Mouse (Mus musculus): ENCODE results near the gene C130074G19Rik.

The C130074G19Rik gene

DNA sequence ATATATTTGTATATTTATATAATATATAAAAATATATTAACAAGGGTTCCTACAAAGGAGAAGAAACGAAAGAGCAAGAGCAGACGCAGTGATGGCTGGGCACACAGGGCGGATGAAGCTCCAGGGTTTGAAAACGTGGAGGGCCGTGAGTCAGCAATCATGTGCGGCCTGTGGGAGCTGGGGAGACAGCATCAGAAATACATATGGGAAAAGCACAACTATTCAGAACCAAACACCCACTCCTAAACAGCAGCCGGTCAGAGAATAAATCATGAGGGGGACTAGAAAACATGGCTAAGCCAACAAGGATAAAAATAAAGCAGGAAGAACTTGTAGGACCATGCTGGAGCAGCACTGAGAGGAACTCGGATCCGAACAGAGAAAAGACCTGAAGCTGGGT lies 25.8 kb downstream of the C130074G19Rik start:
- POLR2A ChIA-PET = no interaction called here
- CTCF ChIA-PET = interaction anchor here in 1 of 4 experiments (1.6 kb wide), 1 partner anchor 33 kb away, joined by 9 read pairs; no protein-coding TSS in a partner anchor

DNA sequence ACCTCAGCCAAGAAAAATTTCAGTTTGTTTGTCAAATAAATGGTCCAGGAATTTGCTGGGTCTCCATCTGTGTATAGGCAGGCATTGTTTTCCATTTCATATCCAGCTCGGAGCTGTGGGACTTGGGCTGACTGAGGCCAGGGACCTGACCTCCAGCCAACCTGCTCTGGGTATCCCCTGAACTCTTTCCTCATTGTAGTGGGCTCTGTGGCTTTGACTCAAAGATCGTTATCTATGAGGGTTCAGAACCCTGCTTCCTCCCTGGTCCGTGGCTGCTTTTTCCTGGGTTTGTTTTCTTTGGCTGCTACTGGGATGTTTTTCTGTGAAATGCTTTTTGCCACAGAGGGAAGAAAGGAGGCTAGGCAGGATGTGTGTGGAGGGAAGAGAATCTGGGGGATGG lies 29.1 kb downstream of the C130074G19Rik start:
- POLR2A ChIA-PET = interaction anchor here in 3 of 4 experiments (0.6 to 5.5 kb wide), 16 partner anchors 9 to 1273 kb away, joined by 3 to 87 read pairs (median 6); partner anchors contain the start of genes C130074G19Rik (in 3 of the 3) and Rab3gap2 (in 1 of the 3)
- CTCF ChIA-PET = interaction anchor here (0.5 to 5.2 kb wide), 39 partner anchors 9 to 1277 kb away, joined by 3 to 96 read pairs (median 4); partner anchors contain the start of genes C130074G19Rik (in 1 of the 4) and Rab3gap2 (in 1 of the 4)

DNA sequence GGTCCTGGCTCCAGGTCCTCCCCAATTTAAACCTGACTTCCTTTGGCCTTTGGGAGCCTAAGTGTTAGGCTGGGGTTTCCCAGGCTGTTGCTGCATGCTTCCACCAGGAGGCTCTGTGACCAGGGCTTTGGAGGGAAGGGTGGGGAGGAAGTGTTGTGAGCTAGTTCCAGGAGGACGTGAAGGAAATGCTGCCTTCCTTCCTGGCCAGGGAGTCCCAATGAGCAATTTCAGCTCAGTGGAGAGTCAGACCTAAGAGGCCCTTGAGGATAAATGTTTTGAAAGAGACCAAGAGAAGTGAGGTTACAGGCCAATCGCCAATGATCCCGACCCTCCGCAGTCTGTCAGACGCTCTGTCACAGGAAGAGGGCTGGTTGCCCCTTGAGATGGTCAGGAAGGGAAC lies 29.7 kb downstream of the C130074G19Rik start:
- POLR2A ChIA-PET = interaction anchor here in 3 of 4 experiments (0.6 to 5.5 kb wide), 24 partner anchors 9 to 1274 kb away, joined by 3 to 87 read pairs (median 5); partner anchors contain the start of genes C130074G19Rik (in 3 of the 3) and Rab3gap2 (in 1 of the 3)
- CTCF ChIA-PET = interaction anchor here (0.5 to 5.2 kb wide), 44 partner anchors 9 to 1278 kb away, joined by 3 to 96 read pairs (median 4); partner anchors contain the start of genes C130074G19Rik (in 1 of the 4) and Rab3gap2 (in 1 of the 4)

DNA sequence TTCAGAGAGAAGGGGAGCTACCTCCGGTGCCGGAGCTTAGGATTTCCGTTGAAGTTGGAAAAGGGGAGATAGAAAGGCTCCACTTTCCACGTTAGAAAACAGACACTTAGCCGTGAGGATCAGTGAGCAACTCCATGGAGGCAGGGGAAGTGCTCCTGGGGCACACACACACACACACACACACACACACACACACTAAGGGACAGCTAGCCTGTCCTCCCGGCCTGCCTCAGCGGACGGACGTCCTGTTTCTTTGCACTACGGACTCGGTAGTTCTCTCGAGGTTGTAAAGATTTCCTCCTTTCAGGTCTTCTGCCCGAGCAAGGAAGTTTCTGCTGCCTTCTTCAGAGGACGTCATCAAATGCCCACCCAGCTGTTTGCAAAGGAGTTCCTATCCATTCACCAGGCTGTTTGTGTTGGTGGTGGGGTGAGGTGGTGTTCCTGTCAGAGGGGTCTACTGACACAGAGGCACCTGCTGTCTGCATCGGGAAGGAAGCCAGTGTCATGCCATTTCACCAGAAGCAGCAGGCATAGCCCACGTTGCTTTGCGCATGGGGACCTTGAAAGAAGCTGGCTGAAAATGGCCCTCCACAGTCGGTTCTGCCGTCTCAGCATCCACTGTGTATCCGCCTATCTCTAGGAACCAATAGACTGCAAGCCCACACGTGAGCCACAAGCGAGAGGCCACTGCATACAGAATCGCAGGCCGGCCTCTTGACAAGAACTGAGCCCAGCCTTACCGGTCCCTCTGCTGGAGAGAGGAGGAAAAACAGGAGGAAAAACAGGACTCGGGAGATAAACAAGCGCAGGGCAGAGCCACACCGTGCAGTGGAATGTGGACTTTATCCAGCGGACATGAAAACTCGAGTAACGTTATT lies 31.0 kb downstream of the C130074G19Rik start:
- ChIA-PET POLR2A (interaction anchor here (0.6 to 5.5 kb wide), 35 partner anchors 8 to 477 kb away, joined by 3 to 87 read pairs (median 4); partner anchors contain the start of genes C130074G19Rik (in 2 of the 4), Iars2 (in 1 of the 4) and Rab3gap2 (in 1 of the 4)), CTCF (interaction anchor here (0.6 to 5.2 kb wide), 30 partner anchors 11 to 681 kb away, joined by 3 to 96 read pairs (median 4); partner anchors contain the start of genes C130074G19Rik (in 1 of the 4) and Rab3gap2 (in 1 of the 4))

- ChIA-PET CTCF (interaction anchor here (0.6 to 5.2 kb wide), 20 partner anchors 10 to 358 kb away, joined by 3 to 96 read pairs (median 4); no protein-coding TSS in a partner anchor), POLR2A (interaction anchor here (0.6 to 5.5 kb wide), 29 partner anchors 9 to 478 kb away, joined by 3 to 87 read pairs (median 4); partner anchors contain the start of genes C130074G19Rik (in 2 of the 4), Iars2 (in 1 of the 4) and Rab3gap2 (in 1 of the 4))
Observed at GRCm38 (mm10) chr1:184851166-184851565, 31.9 kb downstream of the C130074G19Rik start.

- ChIA-PET POLR2A (interaction anchor here in 3 of 4 experiments (0.5 to 8.6 kb wide), 8 partner anchors 10 to 346 kb away, joined by 3 to 99 read pairs (median 11); no protein-coding TSS in a partner anchor), CTCF (interaction anchor here in 3 of 4 experiments (0.6 to 1.5 kb wide), 3 partner anchors 21 to 1875 kb away, joined by 4 to 6 read pairs (median 5); no protein-coding TSS in a partner anchor)
Observed at GRCm38 (mm10) chr1:184846973-184847372, 36.0 kb downstream of the C130074G19Rik start.

DNA sequence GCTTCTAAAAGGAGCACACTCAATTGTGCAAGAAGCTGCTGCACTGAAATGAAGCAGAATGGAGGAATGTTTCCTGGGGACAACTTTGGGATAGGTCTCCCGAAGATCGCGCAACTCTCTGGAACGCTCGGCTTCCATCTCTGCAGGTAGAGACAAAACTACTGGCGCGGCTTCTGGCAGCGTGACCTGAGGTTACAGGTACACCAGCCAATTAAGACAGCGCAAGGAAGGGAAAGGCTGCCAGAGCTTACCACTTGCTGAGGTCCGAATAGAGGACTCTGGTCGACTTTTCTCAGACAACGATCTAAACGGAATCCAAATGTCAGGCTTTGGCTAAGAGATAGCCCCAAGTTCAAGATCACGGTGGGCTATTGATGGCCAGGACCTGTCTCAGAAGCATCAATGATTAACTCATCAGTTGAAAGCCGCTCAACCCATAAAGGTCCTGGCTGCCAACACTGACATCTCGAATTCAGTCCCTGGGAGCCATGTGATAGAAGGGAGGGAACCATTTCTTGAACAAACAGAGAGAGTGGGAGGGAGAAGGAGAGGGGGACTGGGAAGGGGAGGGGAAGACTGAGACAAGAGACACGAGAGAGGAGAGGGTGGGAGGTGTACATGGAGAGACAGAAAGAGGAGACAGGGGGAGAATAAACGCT lies 36.8 kb downstream of the C130074G19Rik start, which contains the start of gene Marc2:
TSS of gene Marc2 (minus strand) at position 360 of the 659 bp plus-strand sequence.
- ChIA-PET POLR2A (interaction anchor here (0.5 to 8.6 kb wide), 22 partner anchors 9 to 370 kb away, joined by 3 to 99 read pairs (median 5); partner anchors contain the start of genes C130074G19Rik (in 1 of the 4) and Rab3gap2 (in 1 of the 4)), CTCF (interaction anchor here (0.6 to 3.1 kb wide), 9 partner anchors 10 to 105 kb away, joined by 3 to 40 read pairs (median 6); no protein-coding TSS in a partner anchor)

GRCm38 (mm10) chr1:184845111-184846071 lies 37.6 kb downstream of the C130074G19Rik start:
- CTCF ChIA-PET = interaction anchor here (0.5 to 3.1 kb wide), 16 partner anchors 8 to 451 kb away, joined by 3 to 40 read pairs (median 4); no protein-coding TSS in a partner anchor
- POLR2A ChIA-PET = interaction anchor here (0.7 to 8.6 kb wide), 27 partner anchors 8 to 484 kb away, joined by 3 to 99 read pairs (median 5); partner anchors contain the start of genes C130074G19Rik (in 1 of the 4), Iars2 (in 1 of the 4) and Rab3gap2 (in 1 of the 4)

GRCm38 (mm10) chr1:184844326-184845066 lies 38.5 kb downstream of the C130074G19Rik start:
- ChIA-PET POLR2A (interaction anchor here in 3 of 4 experiments (0.6 to 8.6 kb wide), 24 partner anchors 7 to 1814 kb away, joined by 3 to 99 read pairs (median 5); partner anchors contain the start of genes C130074G19Rik (in 1 of the 3), Iars2 (in 1 of the 3) and Rab3gap2 (in 1 of the 3)), CTCF (interaction anchor here (0.5 to 3.1 kb wide), 14 partner anchors 8 to 450 kb away, joined by 3 to 40 read pairs (median 6); no protein-coding TSS in a partner anchor)

DNA sequence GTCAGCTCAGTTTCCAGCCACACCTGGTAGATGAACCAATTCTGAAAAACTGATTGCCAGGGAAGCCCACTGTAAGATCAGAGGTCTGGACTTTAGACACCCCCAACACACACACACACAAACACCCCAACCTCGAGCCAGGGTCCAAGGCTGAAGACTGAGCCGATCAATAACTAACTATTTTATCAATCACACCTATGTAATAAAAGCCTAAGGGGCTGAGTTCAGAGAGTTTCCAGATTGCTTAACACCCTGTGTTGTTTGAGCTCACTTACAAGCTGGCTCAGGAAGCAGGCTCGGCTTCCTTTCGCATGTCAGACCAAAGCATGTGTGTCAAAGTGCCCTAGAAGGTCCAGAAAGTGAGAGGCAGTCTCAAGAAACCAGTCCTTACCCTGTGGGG lies 45.4 kb downstream of the C130074G19Rik start:
- ChIA-PET CTCF (interaction anchor here in 3 of 4 experiments (0.6 to 10.7 kb wide), 4 partner anchors 12 to 20 kb away, joined by 3 to 71 read pairs (median 33); no protein-coding TSS in a partner anchor), POLR2A (interaction anchor here in 2 of 4 experiments (0.9 to 7.2 kb wide), 8 partner anchors 9 to 135 kb away, joined by 3 to 92 read pairs (median 14); partner anchors contain the start of gene Marc2 (in 1 of the 2))

DNA sequence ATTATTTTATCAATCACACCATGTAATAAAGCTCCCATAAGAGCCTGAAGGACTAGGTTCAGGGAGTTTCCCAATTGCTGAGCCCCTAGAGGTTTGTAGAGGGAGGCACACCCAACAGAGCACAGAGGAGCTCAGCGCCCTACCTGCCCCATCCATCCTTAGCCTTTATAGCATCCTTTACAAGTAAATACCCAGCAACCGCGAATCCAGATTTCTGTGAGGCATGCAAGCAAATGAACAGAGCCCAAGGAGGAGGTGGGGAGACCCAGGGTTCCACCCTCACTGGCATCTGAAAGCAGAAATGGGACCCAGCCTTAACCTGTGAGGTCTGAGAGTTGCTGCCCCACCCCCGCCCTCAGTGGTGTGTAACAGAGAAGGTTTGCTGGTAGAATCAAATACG lies 46.7 kb downstream of the C130074G19Rik start:
- POLR2A ChIA-PET = interaction anchor here (0.6 to 7.2 kb wide), 19 partner anchors 8 to 1870 kb away, joined by 3 to 92 read pairs (median 3); partner anchors contain the start of genes Iars2 (in 1 of the 4) and Marc2 (in 1 of the 4)

GRCm38 (mm10) chr1:184833499-184833898 lies 49.5 kb downstream of the C130074G19Rik start:
- CTCF ChIA-PET = interaction anchor here in 1 of 4 experiments (0.8 to 10.7 kb wide), 3 partner anchors 10 to 19 kb away, joined by 3 to 71 read pairs (median 3); no protein-coding TSS in a partner anchor
- POLR2A ChIA-PET = interaction anchor here in 1 of 4 experiments (2.2 kb wide), 1 partner anchor 12 kb away, joined by 7 read pairs; no protein-coding TSS in a partner anchor

More for the DNA sequence above, 46.7 kb downstream of the C130074G19Rik start:
- CTCF ChIA-PET = interaction anchor here (0.5 to 10.7 kb wide), 16 partner anchors 8 to 587 kb away, joined by 3 to 71 read pairs (median 4); partner anchors contain the start of gene Marc2 (in 2 of the 4)

GRCm38 (mm10) chr1:184832211-184832610 lies 50.8 kb downstream of the C130074G19Rik start:
- ChIA-PET CTCF (interaction anchor here in 3 of 4 experiments (0.5 to 10.7 kb wide), 19 partner anchors 8 to 230 kb away, joined by 3 to 71 read pairs (median 6); partner anchors contain the start of gene Marc2 (in 2 of the 3)), POLR2A (interaction anchor here in 2 of 4 experiments (0.9 to 9.3 kb wide), 11 partner anchors 6 to 497 kb away, joined by 3 to 92 read pairs (median 5); partner anchors contain the start of genes Marc2 (in 2 of the 2) and Iars2 (in 1 of the 2))

DNA sequence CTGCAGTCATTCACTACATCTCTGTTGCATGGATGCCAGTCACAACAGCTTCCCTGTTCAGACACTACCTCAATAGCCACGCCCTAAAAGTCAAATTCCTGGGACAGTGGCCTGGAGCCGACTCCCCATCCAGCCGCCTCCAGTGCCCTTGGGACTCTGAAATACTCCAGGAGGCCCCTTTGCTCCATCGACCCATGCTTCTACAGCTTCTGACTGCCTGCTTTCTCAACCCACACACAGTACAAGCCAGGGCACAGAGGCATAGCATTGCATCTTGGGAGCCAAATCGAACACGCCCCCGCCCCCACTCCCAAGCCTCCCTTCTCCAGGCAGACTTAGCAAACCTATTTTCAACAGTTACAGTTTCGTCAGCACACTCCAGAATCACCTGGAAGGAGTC lies 53.1 kb downstream of the C130074G19Rik start:
- ChIA-PET POLR2A (interaction anchor here in 3 of 4 experiments (0.5 to 9.3 kb wide), 13 partner anchors 9 to 485 kb away, joined by 3 to 92 read pairs (median 4); partner anchors contain the start of gene Marc2 (in 2 of the 3)), CTCF (interaction anchor here in 2 of 4 experiments (0.6 to 1.2 kb wide), 4 partner anchors 16 to 23 kb away, joined by 3 to 5 read pairs (median 4); partner anchors contain the start of gene Marc2 (in 1 of the 2))

All from embryonic stem cell, embryonic (primary cell).